Mouse (Mus musculus) CD4-positive, CD25-positive, alpha-beta regulatory T cell, adult 4 months (primary cell): ENCODE results near the gene LTO1. TPM values are rescaled to one million over a fixed set of nuclear protein-coding genes. Genes with fewer than 3 reads are reported as not detected.
"Not testable (repeated sequence)": the region's sequence is repeated elsewhere in the genome, so short reads cannot be mapped to it uniquely, and the experiment has no call there.

Source experiments
- ATAC-seq: one replicate; pipeline ENCODE4 v1.8.0; 2017
- polyA plus RNA-seq, 2 experiments: library from polyadenylated mRNA; unstranded; fragments of 100-300 nt; shearing (Covaris generic); gene quantifications; one replicate each; pipeline ENCODE4 v1.2.1; 2017

The LTO1 gene
- 10 to 100 TPM; 39.4 to 48.0 TPM for polyA plus RNA-seq

- peak; percentile 90 for ATAC-seq
Observed at GRCm38 (mm10) chr7:144914948-144915750, at the start of gene LTO1. Gene LTO1, plus strand, starts transcription at chr7:144915100.

- no peak for ATAC-seq
Observed at GRCm38 (mm10) chr7:144867161-144867560, 47.7 kb upstream of the LTO1 start.

GRCm38 (mm10) chr7:144867602-144868001 lies 47.3 kb upstream of the LTO1 start:
- no peak for ATAC-seq

GRCm38 (mm10) chr7:144872420-144872819 lies 42.5 kb upstream of the LTO1 start:
- ATAC-seq = no peak

- no peak for ATAC-seq
Observed at GRCm38 (mm10) chr7:144873160-144873559, 41.7 kb upstream of the LTO1 start.

GRCm38 (mm10) chr7:144874226-144874625 lies 40.7 kb upstream of the LTO1 start:
- no peak for ATAC-seq

GRCm38 (mm10) chr7:144878401-144878800 lies 36.5 kb upstream of the LTO1 start:
- ATAC-seq = no peak

GRCm38 (mm10) chr7:144883106-144883505 lies 31.8 kb upstream of the LTO1 start:
- ATAC-seq = no peak

GRCm38 (mm10) chr7:144887672-144888071 lies 27.2 kb upstream of the LTO1 start:
- no peak for ATAC-seq

- no peak for ATAC-seq
Observed at GRCm38 (mm10) chr7:144888564-144889299, 26.2 kb upstream of the LTO1 start.

GRCm38 (mm10) chr7:144890661-144891060 lies 24.2 kb upstream of the LTO1 start:
- ATAC-seq = not testable (repeated sequence)

GRCm38 (mm10) chr7:144891863-144892262 lies 23.0 kb upstream of the LTO1 start:
- ATAC-seq = no peak

GRCm38 (mm10) chr7:144892322-144892721 lies 22.6 kb upstream of the LTO1 start:
- ATAC-seq = no peak

GRCm38 (mm10) chr7:144894191-144894590 lies 20.7 kb upstream of the LTO1 start:
- no peak for ATAC-seq

GRCm38 (mm10) chr7:144894706-144895105 lies 20.2 kb upstream of the LTO1 start:
- ATAC-seq = no peak

- ATAC-seq = peak; percentile 79
Observed at GRCm38 (mm10) chr7:144895305-144896111, 19.4 kb upstream of the LTO1 start.

- no peak for ATAC-seq
Observed at GRCm38 (mm10) chr7:144896294-144897218, 18.3 kb upstream of the LTO1 start, which contains the start of gene Fgf15. Gene Fgf15, plus strand, starts transcription at chr7:144896531.

GRCm38 (mm10) chr7:144898506-144898905 lies 16.4 kb upstream of the LTO1 start:
- no peak for ATAC-seq

GRCm38 (mm10) chr7:144905514-144905913 lies 9.4 kb upstream of the LTO1 start:
- not testable (repeated sequence) for ATAC-seq

- ATAC-seq = peak; percentile 91
Observed at GRCm38 (mm10) chr7:144906708-144907397, 8.0 kb upstream of the LTO1 start.

GRCm38 (mm10) chr7:144907793-144908192 lies 7.1 kb upstream of the LTO1 start:
- peak; percentile 71 for ATAC-seq
